Mouse (Mus musculus) stomach, embryonic 14.5 days (tissue): Measurements from ENCODE around the gene Tcirg1. TPM values are rescaled to one million over a fixed set of nuclear protein-coding genes. Genes with fewer than 3 reads are reported as not detected.
A peak's percentile ranks its signal among the peaks of the same experiment; 100 is the strongest.

Source experiments
- ATAC-seq: fragments of 200-750 bp; cut with Nextera tagmentation; 2 replicates; pipeline ENCODE4 v1.8.0; 2017; ENCODE audit warnings: low read depth, moderate TSS enrichment; ENCODE audit not compliant: insufficient number of reproducible peaks, insufficient read depth, low FRiP score
- H3K27ac ChIP-seq: fragments of 300-500 bp; sonication (generic); 2 replicates; pipeline ENCODE4 v1.5.1; 2014; ENCODE audit warnings: mild to moderate bottlenecking, low read length, moderate library complexity, mixed read lengths
- H3K27me3 ChIP-seq: fragments of 300-500 bp; sonication (generic); 2 replicates; pipeline ENCODE4 v1.6.1; 2014; ENCODE audit warnings: low read length, control low read depth, mixed read lengths; ENCODE audit not compliant: control insufficient read depth, insufficient read depth
- H3K36me3 ChIP-seq: fragments of 300-500 bp; sonication (generic); 2 replicates; pipeline ENCODE4 v1.6.1; 2014; ENCODE audit warnings: mild to moderate bottlenecking, control low read depth, low read length, moderate library complexity, mixed read lengths; ENCODE audit not compliant: control insufficient read depth, insufficient read depth
- H3K4me1 ChIP-seq: fragments of 300-500 bp; sonication (generic); 2 replicates; pipeline ENCODE4 v1.6.1; 2014; ENCODE audit warnings: low read length, control low read depth, mixed read lengths; ENCODE audit not compliant: control insufficient read depth, insufficient read depth
- H3K4me2 ChIP-seq: fragments of 300-500 bp; sonication (generic); replicated peaks from 2 replicates; pipeline ENCODE4 v1.6.1; 2014; ENCODE audit warnings: low read depth, low read length, control low read depth
- H3K4me3 ChIP-seq: fragments of 300-500 bp; sonication (generic); 2 replicates; pipeline ENCODE4 v1.5.1; 2014; ENCODE audit warnings: low read depth, low read length, control low read depth
- H3K9ac ChIP-seq: fragments of 300-500 bp; sonication (generic); replicated peaks from 2 replicates; pipeline ENCODE4 v1.6.1; 2014; ENCODE audit warnings: low read depth, mild to moderate bottlenecking, control low read depth, low read length, moderate library complexity, mixed read lengths
- H3K9me3 ChIP-seq: fragments of 300-500 bp; sonication (generic); 2 replicates; pipeline ENCODE4 v1.6.1; 2016; ENCODE audit warnings: low read depth, low read length, control low read depth; ENCODE audit not compliant: control insufficient read depth
- WGBS: fragments of 180-500 bp; shearing (Covaris S2); extraction: QIAGEN DNeasy Blood & Tissue Kit; methylation state at CpG from one replicate; pipeline ENCODE4 v1.1.7; 2014; 5-methylcytosine and 5-hydroxymethylcytosine counted together
- polyA plus RNA-seq: library from polyadenylated mRNA; unstranded; fragments of >200 nt; fragmentation: Nextera tagmentation; extraction: Ambion mirVana; gene quantifications from 2 replicates; pipeline ENCODE4 v1.2.1, GENCODE M21; 2014

Tcirg1 gene
- 28.4 and 30.9 TPM in 2 replicates for polyA plus RNA-seq

- peaks cover 33% of the 10 kb centered on the region for H3K36me3 ChIP-seq
- H3K27ac ChIP-seq: peak within 1 kb of the TSS; percentile 61; the same call in 1 of the 2 replicates
- H3K4me3 ChIP-seq: peak within 1 kb of the TSS; percentile 55
- H3K4me1 ChIP-seq: peaks cover 27% of the 10 kb centered on the region
- H3K9me3 ChIP-seq: no peaks in the 10 kb centered on the region
- no peaks in the 10 kb centered on the region for H3K27me3 ChIP-seq
- 3% methylated on average over 36 of the region's 36 CpGs for WGBS
- H3K9ac ChIP-seq: peak within 1 kb of the TSS; percentile 52
- ATAC-seq: peak; percentile 89
- peak within 1 kb of the TSS; percentile 78 for H3K4me2 ChIP-seq
These were observed at the start of gene Tcirg1 for GRCm38 (mm10) chr19:3906795-3907786. TSS of gene Tcirg1 (minus strand) at chr19:3907133.

DNA sequence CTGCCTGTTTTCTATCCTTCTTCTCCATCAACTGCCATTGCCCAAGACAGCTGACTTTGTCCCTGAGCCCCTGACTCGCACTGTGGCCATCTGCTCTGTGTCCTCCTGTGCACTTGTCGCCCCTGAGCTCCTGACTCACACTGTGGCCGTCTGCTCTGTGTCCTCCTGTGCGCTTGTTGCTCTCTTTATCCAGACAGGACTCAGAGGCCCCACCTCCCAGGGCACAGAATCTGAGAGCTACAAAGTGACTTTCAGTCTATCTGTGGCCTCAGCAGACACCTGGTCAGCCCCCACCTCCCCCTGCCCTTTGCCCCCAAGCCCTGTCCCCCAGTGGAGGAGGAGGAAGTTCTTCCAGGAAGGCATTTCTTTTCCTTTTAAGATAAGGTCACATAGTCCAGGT, 48.9 kb upstream of the Tcirg1 start:
- Histone ChIP-seq H3K4me1 (no peaks in the 10 kb centered on the region), H3K4me2 (no peak overlapping the region), H3K27me3 (no peaks in the 10 kb centered on the region), H3K36me3 (no peaks in the 10 kb centered on the region), H3K27ac (no peak overlapping the region), H3K9ac (no peak overlapping the region), H3K4me3 (no peak overlapping the region), H3K9me3 (no peaks in the 10 kb centered on the region)
- WGBS: 40% methylated on average over 4 of the region's 4 CpGs
- ATAC-seq: no peak

GRCm38 (mm10) chr19:3955033-3955432, 48.1 kb upstream of the Tcirg1 start:
- H3K27ac ChIP-seq: no peak overlapping the region
- ATAC-seq: no peak
- H3K4me3 ChIP-seq: no peak overlapping the region
- H3K36me3 ChIP-seq: no peaks in the 10 kb centered on the region
- H3K27me3 ChIP-seq: no peaks in the 10 kb centered on the region
- H3K4me1 ChIP-seq: no peaks in the 10 kb centered on the region
- 67% methylated on average over 3 of the region's 3 CpGs for WGBS
- no peak overlapping the region for H3K4me2 ChIP-seq
- H3K9ac ChIP-seq: no peak overlapping the region
- H3K9me3 ChIP-seq: no peaks in the 10 kb centered on the region

DNA sequence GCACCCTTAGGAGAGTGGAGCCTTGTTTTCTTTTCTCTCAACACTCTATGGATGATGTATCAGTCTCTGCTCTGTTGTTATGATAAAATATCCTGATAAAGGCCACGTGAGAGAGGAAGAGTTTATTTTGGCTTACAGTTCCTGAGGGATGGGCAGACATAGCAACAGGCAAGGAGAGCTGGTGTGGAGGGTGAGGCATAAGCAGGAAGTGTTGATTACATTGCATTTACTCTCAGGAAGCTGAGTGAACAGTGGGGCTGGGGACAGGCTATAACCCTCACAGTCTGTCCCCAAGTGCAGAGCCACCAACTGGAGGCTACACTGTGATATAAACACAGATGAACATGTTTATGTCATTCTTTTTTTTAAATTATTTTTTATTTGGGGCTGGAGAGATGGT, 45.2 kb upstream of the Tcirg1 start:
- 26% methylated on average over 1 of the region's 1 CpGs for WGBS
- H3K36me3 ChIP-seq: no peaks in the 10 kb centered on the region
- H3K27me3 ChIP-seq: no peaks in the 10 kb centered on the region
- H3K9ac ChIP-seq: no peak overlapping the region
- no peak overlapping the region for H3K4me2 ChIP-seq
- no peak overlapping the region for H3K4me3 ChIP-seq
- H3K4me1 ChIP-seq: no peaks in the 10 kb centered on the region
- no peak overlapping the region for H3K27ac ChIP-seq
- no peaks in the 10 kb centered on the region for H3K9me3 ChIP-seq
- no peak for ATAC-seq

GRCm38 (mm10) chr19:3951461-3951860, 44.5 kb upstream of the Tcirg1 start:
- H3K9me3 ChIP-seq: no peaks in the 10 kb centered on the region
- H3K4me2 ChIP-seq: no peak overlapping the region
- no peak overlapping the region for H3K4me3 ChIP-seq
- no peaks in the 10 kb centered on the region for H3K27me3 ChIP-seq
- no peak for ATAC-seq
- H3K4me1 ChIP-seq: no peaks in the 10 kb centered on the region
- no peak overlapping the region for H3K9ac ChIP-seq
- H3K36me3 ChIP-seq: no peaks in the 10 kb centered on the region
- H3K27ac ChIP-seq: no peak overlapping the region

- Histone ChIP-seq H3K27ac (no peak overlapping the region), H3K4me3 (no peak overlapping the region), H3K36me3 (no peaks in the 10 kb centered on the region), H3K9ac (no peak overlapping the region), H3K9me3 (no peaks in the 10 kb centered on the region), H3K4me1 (no peaks in the 10 kb centered on the region), H3K27me3 (no peaks in the 10 kb centered on the region), H3K4me2 (no peak overlapping the region)
- WGBS: 78% methylated on average over 3 of the region's 3 CpGs
- no peak for ATAC-seq
These were observed 43.4 kb upstream of the Tcirg1 start for GRCm38 (mm10) chr19:3950331-3950730.

GRCm38 (mm10) chr19:3948546-3948945, 41.6 kb upstream of the Tcirg1 start:
- no peak overlapping the region for H3K4me2 ChIP-seq
- ATAC-seq: no peak
- H3K27ac ChIP-seq: no peak overlapping the region
- no peaks in the 10 kb centered on the region for H3K27me3 ChIP-seq
- H3K36me3 ChIP-seq: no peaks in the 10 kb centered on the region
- H3K4me3 ChIP-seq: no peak overlapping the region
- no peaks in the 10 kb centered on the region for H3K9me3 ChIP-seq
- 71% methylated on average over 14 of the region's 14 CpGs for WGBS
- no peak overlapping the region for H3K9ac ChIP-seq
- H3K4me1 ChIP-seq: no peaks in the 10 kb centered on the region

DNA sequence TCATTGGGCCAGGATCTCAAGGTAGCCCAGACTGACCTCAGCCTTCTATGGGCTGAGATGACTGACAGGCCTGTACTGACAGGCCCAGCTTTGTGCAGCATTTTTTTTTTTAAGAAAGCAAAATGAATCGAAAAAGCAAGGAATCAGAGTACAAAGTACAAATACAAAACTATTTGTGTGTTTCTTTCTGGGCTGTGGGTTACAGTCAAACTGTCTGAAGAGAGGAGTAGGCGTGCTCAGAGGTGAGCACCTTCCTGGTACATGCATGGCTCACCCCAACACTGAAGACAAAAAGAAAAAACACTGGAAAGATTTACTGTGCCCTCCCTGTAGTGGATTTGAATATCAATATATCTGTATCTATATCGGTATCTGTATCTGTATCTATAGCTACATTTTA, 40.9 kb upstream of the Tcirg1 start:
- WGBS: 71% methylated on average over 3 of the region's 3 CpGs
- Histone ChIP-seq H3K36me3 (no peaks in the 10 kb centered on the region), H3K27ac (no peak overlapping the region), H3K9ac (no peak overlapping the region), H3K4me1 (no peaks in the 10 kb centered on the region; the same call in 1 of the 2 replicates), H3K4me3 (no peak overlapping the region), H3K4me2 (no peak overlapping the region), H3K27me3 (no peaks in the 10 kb centered on the region), H3K9me3 (no peaks in the 10 kb centered on the region)
- no peak for ATAC-seq
